Mouse (Mus musculus) stomach, postnatal 0 days (tissue): ENCODE measurements around the gene B4gat1. TPM values are rescaled to one million over a fixed set of nuclear protein-coding genes. Genes with fewer than 3 reads are reported as not detected.

Experiments
- ATAC-seq: fragments of 200-750 bp; cut with Nextera tagmentation; 2 replicates; pipeline ENCODE4 v1.8.0; 2017; ENCODE audit not compliant: low FRiP score, low TSS enrichment
- DNase-seq: peaks from one replicate; pipeline ENCODE4 v3.0.0-alpha.2; 2016; ENCODE audit warnings: low spot score
- H3K27ac ChIP-seq: fragments of 300-500 bp; sonication (generic); replicated peaks from 2 replicates; pipeline ENCODE4 v1.5.1; 2014; ENCODE audit warnings: mild to moderate bottlenecking, control low read depth
- H3K27me3 ChIP-seq: fragments of 300-500 bp; sonication (generic); 2 replicates; pipeline ENCODE4 v1.6.1; 2014; ENCODE audit warnings: low read length; ENCODE audit not compliant: control insufficient read depth, insufficient read depth
- H3K36me3 ChIP-seq: fragments of 300-500 bp; sonication (generic); 2 replicates; pipeline ENCODE4 v1.6.1; 2014; ENCODE audit warnings: low read length, mixed read lengths; ENCODE audit not compliant: control insufficient read depth, insufficient read depth
- H3K4me1 ChIP-seq: fragments of 300-500 bp; sonication (generic); replicated peaks from 2 replicates; pipeline ENCODE4 v1.6.1; 2014; ENCODE audit warnings: antibody characterized with exemption; ENCODE audit not compliant: control insufficient read depth, insufficient read depth
- H3K4me2 ChIP-seq: fragments of 300-500 bp; sonication (generic); replicated peaks from 2 replicates; pipeline ENCODE4 v1.6.1; 2014; ENCODE audit warnings: low read depth, mild to moderate bottlenecking, control low read depth, moderate library complexity
- H3K4me3 ChIP-seq: fragments of 300-500 bp; sonication (generic); 2 replicates; pipeline ENCODE4 v1.5.1; 2014; ENCODE audit warnings: low read depth, low read length, control low read depth
- H3K9ac ChIP-seq: fragments of 300-500 bp; sonication (generic); 2 replicates; pipeline ENCODE4 v1.6.1; 2014; ENCODE audit warnings: mild to moderate bottlenecking, low read length, control low read depth, mixed read lengths
- H3K9me3 ChIP-seq: fragments of 300-500 bp; sonication (generic); 2 replicates; pipeline ENCODE4 v1.6.1; 2016; ENCODE audit warnings: low read length; ENCODE audit not compliant: control insufficient read depth
- CTCF ChIP-seq: IDR thresholded peaks from 2 replicates; pipeline ENCODE4 v1.5.1; 2016; ENCODE audit warnings: antibody characterized with exemption, low read depth, mild to moderate bottlenecking, moderate library complexity
- EP300 ChIP-seq: optimal IDR thresholded peaks from 2 replicates; pipeline ENCODE3; 2016; ENCODE audit warnings: antibody characterized with exemption
- WGBS: fragments of 180-500 bp; shearing (Covaris S2); extraction: QIAGEN DNeasy Blood & Tissue Kit; methylation state at CpG from one replicate; pipeline ENCODE4 v1.1.7; 2014; 5-methylcytosine and 5-hydroxymethylcytosine counted together
- polyA plus RNA-seq: library from polyadenylated mRNA; unstranded; fragments of >200 nt; fragmentation: Nextera tagmentation; extraction: Ambion mirVana; gene quantifications from 2 replicates; pipeline ENCODE4 v1.2.1, GENCODE M21; 2015

B4gat1 gene
- 22.3 and 23.6 TPM in 2 replicates for polyA plus RNA-seq

DNA sequence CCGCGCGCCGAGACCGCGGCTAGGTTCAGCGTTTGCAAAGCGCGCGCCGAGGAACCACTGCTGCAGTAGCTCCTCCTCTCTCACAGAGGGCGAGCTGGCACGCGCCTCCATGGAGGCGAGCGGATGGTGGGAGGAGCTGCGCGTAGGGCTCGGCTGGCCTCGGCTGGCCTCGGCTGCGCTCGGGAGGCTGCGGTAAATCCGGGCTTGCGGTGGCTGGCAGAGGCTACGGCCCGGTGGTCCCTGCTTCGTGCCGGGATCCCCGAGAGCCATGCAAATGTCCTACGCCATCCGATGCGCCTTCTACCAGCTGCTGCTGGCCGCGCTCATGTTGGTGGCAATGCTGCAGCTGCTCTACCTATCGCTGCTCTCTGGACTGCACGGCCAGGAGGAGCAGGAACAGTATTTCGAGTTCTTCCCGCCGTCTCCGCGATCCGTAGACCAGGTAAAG lies at the start of gene B4gat1, which contains the start of gene AC124502.3:
Gene B4gat1 (plus strand): TSS at position 118 of the 448 bp plus-strand sequence.
Gene AC124502.3 (plus strand): TSS at position 183 of the 448 bp plus-strand sequence.
- no peaks in the 10 kb centered on the region for H3K27me3 ChIP-seq
- H3K4me3 ChIP-seq = peak within 1 kb of the TSS; percentile 73
- H3K9ac ChIP-seq = peak within 1 kb of the TSS; percentile 89
- peak within 1 kb of the TSS; percentile 67 for H3K27ac ChIP-seq
- H3K4me1 ChIP-seq = peaks cover 6% of the 10 kb centered on the region
- TF ChIP-seq CTCF = peak; percentile 71
- no peak for TF ChIP-seq EP300
- DNase-seq (peak; percentile 92), ATAC-seq (peak; percentile 86)
- under 1% methylated on average over 41 of the region's 44 CpGs for WGBS
- H3K9me3 ChIP-seq = no peaks in the 10 kb centered on the region
- H3K4me2 ChIP-seq = peak within 1 kb of the TSS; percentile 96
- no peaks in the 10 kb centered on the region for H3K36me3 ChIP-seq

DNA sequence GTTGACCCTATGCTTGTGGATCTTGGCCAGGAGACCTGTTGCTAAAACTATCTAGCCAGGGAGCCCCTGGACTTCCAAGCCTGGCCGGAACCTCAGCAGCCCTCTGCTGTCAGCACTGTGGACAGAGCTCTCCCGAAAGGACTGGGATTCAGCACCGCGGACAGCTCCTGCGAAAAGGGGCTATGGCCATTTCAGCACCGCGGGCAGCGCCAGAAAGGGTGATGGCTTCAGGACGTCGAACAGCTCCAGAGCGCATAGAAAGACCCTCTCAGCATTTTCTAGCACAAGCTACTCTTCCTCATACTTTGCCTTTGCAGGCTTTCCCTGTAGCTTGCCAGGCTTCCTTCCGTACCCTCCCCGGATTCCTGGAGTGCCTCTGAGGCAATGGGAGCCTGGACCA lies 49.6 kb upstream of the B4gat1 start:
- H3K36me3 ChIP-seq = no peaks in the 10 kb centered on the region
- DNase-seq (peak; percentile 92), ATAC-seq (peak; percentile 58)
- H3K4me2 ChIP-seq = no peak overlapping the region
- TF ChIP-seq EP300 (no peak), CTCF (peak; percentile 50)
- peaks cover 4% of the 10 kb centered on the region; the same call in 1 of the 2 replicates for H3K27me3 ChIP-seq
- H3K4me1 ChIP-seq = no peaks in the 10 kb centered on the region
- H3K27ac ChIP-seq = no peak overlapping the region
- H3K4me3 ChIP-seq = no peak overlapping the region
- H3K9ac ChIP-seq = no peak overlapping the region
- 3% methylated on average over 13 of the region's 13 CpGs for WGBS
- no peaks in the 10 kb centered on the region for H3K9me3 ChIP-seq

DNA sequence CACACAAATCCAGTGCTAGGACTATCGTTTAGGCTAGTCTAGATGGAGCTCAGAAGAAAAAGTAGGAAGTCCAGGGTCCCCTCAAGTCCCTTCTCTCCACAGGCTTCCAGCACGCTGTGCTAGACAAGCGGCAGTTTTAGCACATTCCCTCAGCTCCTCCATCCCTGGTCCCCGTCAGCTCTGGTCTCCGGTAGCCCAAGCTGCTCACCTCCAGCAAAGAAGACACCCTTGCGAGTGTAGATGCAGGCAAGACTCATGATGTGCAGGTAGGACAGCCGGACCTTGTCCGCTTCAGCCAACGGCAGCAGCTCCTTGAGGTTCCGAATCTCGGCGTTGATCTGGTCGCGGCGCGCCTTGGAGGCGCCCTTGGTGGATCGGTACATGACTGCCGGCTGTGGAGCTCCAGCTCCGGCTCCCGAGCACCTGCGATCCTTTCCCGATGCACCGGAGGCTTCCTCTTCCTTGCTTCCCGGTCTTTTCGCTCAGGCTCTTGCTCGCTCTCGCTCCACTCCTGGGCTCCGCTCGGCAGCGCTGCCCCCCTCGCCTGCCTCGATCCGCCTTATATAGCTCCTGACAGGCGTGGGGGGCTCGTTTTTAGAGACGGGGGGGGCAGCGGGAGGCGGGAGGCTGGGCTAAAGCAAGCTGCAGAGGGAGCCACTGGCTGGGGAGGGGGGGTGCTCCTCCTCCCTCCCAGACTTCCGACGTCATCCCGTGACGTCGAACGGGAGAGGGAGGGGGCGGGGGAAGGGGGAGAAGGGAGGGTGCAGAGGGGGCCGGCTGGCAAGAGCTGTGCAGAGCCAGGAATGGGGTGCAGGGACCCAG lies 49.0 kb upstream of the B4gat1 start:
- 0 out of 2 replicates have a peak overlapping the region, but pooled peaks have one; percentile 1 for H3K4me3 ChIP-seq
- TF ChIP-seq CTCF (no peak), EP300 (no peak)
- ATAC-seq = no peak
- no peaks in the 10 kb centered on the region for H3K36me3 ChIP-seq
- DNase-seq = no peak
- H3K27ac ChIP-seq = no peak overlapping the region
- 22% methylated on average over 41 of the region's 47 CpGs for WGBS
- no peaks in the 10 kb centered on the region for H3K4me1 ChIP-seq
- peaks cover 4% of the 10 kb centered on the region; the same call in 1 of the 2 replicates for H3K27me3 ChIP-seq
- H3K4me2 ChIP-seq = no peak overlapping the region
- no peaks in the 10 kb centered on the region for H3K9me3 ChIP-seq
- H3K9ac ChIP-seq = no peak overlapping the region

DNA sequence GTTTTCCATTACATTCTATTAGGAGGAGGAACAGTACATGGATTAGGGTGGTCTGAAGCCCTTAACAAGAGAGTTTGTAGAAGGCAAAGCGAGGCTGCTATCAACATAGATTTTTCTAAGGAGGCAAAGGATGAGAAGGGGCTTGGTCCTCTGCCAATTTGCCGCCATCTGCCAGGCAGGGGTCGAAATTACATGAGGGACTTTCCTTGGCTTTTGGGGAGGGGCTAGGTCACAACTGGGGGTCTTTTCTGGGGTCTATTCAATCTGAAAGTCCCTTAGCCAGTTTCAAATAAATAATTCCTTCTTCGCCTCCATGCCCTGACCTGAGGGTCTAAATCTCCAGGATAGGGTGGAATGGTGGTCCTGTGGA lies 48.4 kb upstream of the B4gat1 start, which contains the start of gene Npas4:
Gene Npas4 (minus strand): TSS at position 61 of the 370 bp plus-strand sequence.
- H3K27ac ChIP-seq = no peak within 1 kb of the TSS
- no peak for ATAC-seq
- no peaks in the 10 kb centered on the region for H3K9me3 ChIP-seq
- no peaks in the 10 kb centered on the region for H3K4me1 ChIP-seq
- 0 out of 2 replicates have a peak within 1 kb of the TSS, but pooled peaks have one; percentile 1 for H3K4me3 ChIP-seq
- 26% methylated on average over 4 of the region's 4 CpGs for WGBS
- no peak within 1 kb of the TSS; the same call in 1 of the 2 replicates for H3K4me2 ChIP-seq
- DNase-seq = no peak
- peaks cover 4% of the 10 kb centered on the region; the same call in 1 of the 2 replicates for H3K27me3 ChIP-seq
- no peak within 1 kb of the TSS for H3K9ac ChIP-seq
- no peaks in the 10 kb centered on the region for H3K36me3 ChIP-seq
- TF ChIP-seq CTCF (no peak), EP300 (no peak)

DNA sequence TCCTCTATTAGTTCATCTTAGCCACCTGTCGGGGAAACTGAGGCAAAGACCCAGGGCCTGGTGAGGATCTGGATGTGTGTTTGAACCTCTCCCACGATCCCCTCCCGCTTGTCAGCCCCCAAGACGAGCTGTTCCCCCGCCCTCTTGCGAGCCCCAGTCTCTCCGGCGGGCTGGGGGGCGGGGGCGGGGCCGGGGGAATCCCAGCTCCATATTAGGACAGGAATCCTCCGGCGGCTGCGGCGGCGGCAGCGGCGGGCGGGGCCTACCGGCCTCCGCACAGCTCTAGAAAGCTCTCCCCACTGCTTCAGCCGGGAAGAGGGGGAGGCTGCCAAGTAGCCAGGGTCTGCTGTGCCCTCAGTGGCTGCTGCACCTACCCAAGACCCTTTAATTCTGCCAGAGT lies 47.9 kb upstream of the B4gat1 start:
- Histone ChIP-seq H3K9me3 (no peaks in the 10 kb centered on the region), H3K27me3 (peaks cover 4% of the 10 kb centered on the region; the same call in 1 of the 2 replicates), H3K9ac (no peak overlapping the region), H3K4me3 (no peak overlapping the region), H3K36me3 (no peaks in the 10 kb centered on the region), H3K4me1 (no peaks in the 10 kb centered on the region), H3K27ac (no peak overlapping the region), H3K4me2 (no peak overlapping the region; the same call in 1 of the 2 replicates)
- ATAC-seq (no peak), DNase-seq (no peak)
- 3% methylated on average over 22 of the region's 22 CpGs for WGBS
- no peak for TF ChIP-seq EP300
- TF ChIP-seq CTCF = no peak

DNA sequence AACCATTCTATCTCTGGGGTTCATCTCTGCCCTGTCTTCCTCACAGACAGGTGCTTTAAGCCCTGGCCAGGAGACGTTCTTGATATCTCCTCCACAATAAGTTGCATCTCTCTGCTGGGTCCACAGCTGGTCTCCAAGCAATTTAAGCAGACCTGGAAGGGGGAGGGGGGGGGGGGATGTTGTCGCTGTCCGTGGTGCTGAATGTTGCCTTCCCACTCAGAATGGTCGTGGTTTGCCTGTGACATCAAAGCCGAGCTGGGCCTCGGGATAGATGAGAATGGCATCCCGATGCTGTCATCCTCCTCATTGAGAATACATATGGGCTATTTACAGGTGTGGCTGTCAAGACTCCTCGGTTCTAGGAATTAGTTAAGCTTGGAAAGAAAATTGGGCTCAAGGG lies 46.3 kb upstream of the B4gat1 start:
- ATAC-seq (no peak), DNase-seq (no peak)
- H3K27ac ChIP-seq = no peak overlapping the region
- no peaks in the 10 kb centered on the region for H3K4me1 ChIP-seq
- 0 out of 2 replicates have a peak overlapping the region, but pooled peaks have one; percentile 11 for H3K4me2 ChIP-seq
- no peaks in the 10 kb centered on the region for H3K9me3 ChIP-seq
- H3K36me3 ChIP-seq = no peaks in the 10 kb centered on the region
- 10% methylated on average over 8 of the region's 8 CpGs for WGBS
- no peak for TF ChIP-seq EP300
- TF ChIP-seq CTCF = no peak
- no peak overlapping the region for H3K9ac ChIP-seq
- H3K4me3 ChIP-seq = no peak overlapping the region
- peaks cover 4% of the 10 kb centered on the region; the same call in 1 of the 2 replicates for H3K27me3 ChIP-seq
